ENCODE assay signal across 9 mouse cellular contexts in genomic region chr19:47822143-47822796, GRCm38 (mm10). TPM values are rescaled to one million over a fixed set of nuclear protein-coding genes. Genes with fewer than 3 reads are reported as not detected.
DNase-seq lines count a peak whose midpoint lies in the region; ATAC-seq and TF ChIP-seq lines count a peak whose summit lies in the region.
"Had no signal": no experiment of that assay in that cellular context is flagged by ENCODE, and none has a peak within 500 bp of the region (broad histone marks: within the 10 kb centered on the region; RNA-seq: fewer than 3 reads in every experiment).

No protein-coding gene starts in this region.

- TF ChIP-seq CTCF in lung, embryonic 14.5 days (IDR thresholded peaks at IDR 0.05; ENCODE audit: low read depth), result peak; percentile 7; the same call in 1 of the 2 replicates

- intact Hi-C loops in gastrocnemius, postnatal 14 days (cut with DNase I; ENCODE audit: low total_unique reads), result loop anchor here (5.0 kb wide), 1 partner anchor 315 kb away; no protein-coding TSS in a partner anchor

- no peaks in the 10 kb centered on the region for H3K4me1 ChIP-seq in embryonic facial prominence, embryonic 11.5 days (ENCODE audit: control insufficient read depth, insufficient read depth, low read length)
- H3K4me1 ChIP-seq in embryonic facial prominence, embryonic 10.5 days, result peaks cover 20% of the 10 kb centered on the region
- no peaks in the 10 kb centered on the region for H3K4me1 ChIP-seq in lung, embryonic 14.5 days (ENCODE audit: insufficient read depth)
- H3K4me1 ChIP-seq in intestine, embryonic 14.5 days (replicated peaks; ENCODE audit: control insufficient read depth, insufficient read depth, low read length), result no peaks in the 10 kb centered on the region

- peaks cover 2% of the 10 kb centered on the region; the same call in 1 of the 2 replicates for H3K27me3 ChIP-seq in embryonic facial prominence, embryonic 11.5 days (ENCODE audit: control insufficient read depth, insufficient read depth, low read length)
- H3K27me3 ChIP-seq in embryonic facial prominence, embryonic 10.5 days (replicated peaks; ENCODE audit: low read depth, poor library complexity, severe bottlenecking), result peaks cover 18% of the 10 kb centered on the region
- 0 out of 2 replicates have a peak, but pooled peaks cover 6% of the 10 kb centered on the region for H3K27me3 ChIP-seq in lung, embryonic 14.5 days (ENCODE audit: insufficient read depth, low read length)
- H3K27me3 ChIP-seq in intestine, embryonic 14.5 days (replicated peaks; ENCODE audit: control insufficient read depth, insufficient read depth, low read length), result no peaks in the 10 kb centered on the region

- no peak overlapping the region for H3K27ac ChIP-seq in embryonic facial prominence, embryonic 11.5 days (replicated peaks; ENCODE audit: low read depth, low read length)
- no peak overlapping the region for H3K27ac ChIP-seq in embryonic facial prominence, embryonic 10.5 days (replicated peaks)
- no peak overlapping the region for H3K27ac ChIP-seq in lung, embryonic 14.5 days (ENCODE audit: low read depth)
- no peak overlapping the region for H3K27ac ChIP-seq in intestine, embryonic 14.5 days (ENCODE audit: low read depth)

- peak; percentile 43 for DNase-seq in embryonic facial prominence, embryonic 11.5 days (ENCODE audit: low spot score)
- DNase-seq in embryonic facial prominence, embryonic 10.5 days (ENCODE audit: low spot score), result no peak
- DNase-seq in lung, embryonic 14.5 days, result peak; percentile 29
- DNase-seq in lung, postnatal 14 days, result no peak
- peak; percentile 51 for DNase-seq in intestine, embryonic 14.5 days (ENCODE audit: low spot score)
- DNase-seq in retina, postnatal 1 day, result peak; percentile 30
- DNase-seq in gastrocnemius, postnatal 14 days, result no peak
- DNase-seq in layer of hippocampus, adult 18-20 months (ENCODE audit: low spot score in 2 of 2), result no peak
- DNase-seq: right cerebral cortex, adult 18-20 months had no signal

- H3K4me3 ChIP-seq in embryonic facial prominence, embryonic 11.5 days (ENCODE audit: low read depth, low read length), result no peak overlapping the region
- H3K4me3 ChIP-seq in embryonic facial prominence, embryonic 10.5 days, result no peak overlapping the region
- H3K4me3 ChIP-seq in lung, embryonic 14.5 days (ENCODE audit: low read depth, low read length), result no peak overlapping the region
- no peak overlapping the region for H3K4me3 ChIP-seq in intestine, embryonic 14.5 days (ENCODE audit: low read depth, low read length)

- H3K9me3 ChIP-seq in embryonic facial prominence, embryonic 11.5 days (replicated peaks; ENCODE audit: control insufficient read depth, low read length), result no peaks in the 10 kb centered on the region
- no peaks in the 10 kb centered on the region for H3K9me3 ChIP-seq in embryonic facial prominence, embryonic 10.5 days
- no peaks in the 10 kb centered on the region for H3K9me3 ChIP-seq in lung, embryonic 14.5 days (ENCODE audit: low read depth, low read length)
- H3K9me3 ChIP-seq in intestine, embryonic 14.5 days (ENCODE audit: control insufficient read depth, low read length), result no peaks in the 10 kb centered on the region

- H3K36me3 ChIP-seq in embryonic facial prominence, embryonic 11.5 days (replicated peaks; ENCODE audit: control insufficient read depth, insufficient read depth, low read depth, low read length), result no peaks in the 10 kb centered on the region
- no peaks in the 10 kb centered on the region for H3K36me3 ChIP-seq in embryonic facial prominence, embryonic 10.5 days (replicated peaks)
- H3K36me3 ChIP-seq in lung, embryonic 14.5 days (ENCODE audit: insufficient read depth), result no peaks in the 10 kb centered on the region
- H3K36me3 ChIP-seq in intestine, embryonic 14.5 days (ENCODE audit: control insufficient read depth, insufficient read depth, low read length), result no peaks in the 10 kb centered on the region

- no peak for ATAC-seq in embryonic facial prominence, embryonic 11.5 days (replicated peaks; ENCODE audit: insufficient number of reproducible peaks, low FRiP score, low TSS enrichment, low read depth)
- ATAC-seq in lung, embryonic 14.5 days (ENCODE audit: insufficient read depth), result no peak
- 0 out of 2 replicates have a peak, but pooled peaks have one; percentile 32 for ATAC-seq in intestine, embryonic 14.5 days (replicated peaks; ENCODE audit: low FRiP score, low TSS enrichment, low read depth)

- 27% methylated on average over 8 of the region's 8 CpGs for WGBS in embryonic facial prominence, embryonic 11.5 days
- WGBS in embryonic facial prominence, embryonic 10.5 days, result 18% methylated on average over 8 of the region's 8 CpGs
- 7% methylated on average over 8 of the region's 8 CpGs for WGBS in lung, embryonic 14.5 days
- 13% methylated on average over 8 of the region's 8 CpGs for WGBS in intestine, embryonic 14.5 days

- H3K4me2 ChIP-seq in embryonic facial prominence, embryonic 11.5 days (ENCODE audit: low read depth, low read length), result no peak overlapping the region
- H3K4me2 ChIP-seq in lung, embryonic 14.5 days, result no peak overlapping the region
- H3K4me2 ChIP-seq in intestine, embryonic 14.5 days (ENCODE audit: low read length), result no peak overlapping the region

- H3K9ac ChIP-seq in embryonic facial prominence, embryonic 11.5 days (replicated peaks; ENCODE audit: low read length), result no peak overlapping the region
- H3K9ac ChIP-seq in lung, embryonic 14.5 days, result no peak overlapping the region
- H3K9ac ChIP-seq in intestine, embryonic 14.5 days (ENCODE audit: low read length), result no peak overlapping the region

RNA-seq across cellular contexts. Expression of gene Gsto1, which starts 32.5 kb away (rescaled TPM):
- 183 and 196 TPM in 2 replicates for polyA plus RNA-seq in embryonic facial prominence, embryonic 11.5 days (2014; fragmentation: Nextera tagmentation; extraction: Ambion mirVana)
- polyA plus RNA-seq in embryonic facial prominence, embryonic 10.5 days (2016; fragmentation: Nextera tagmentation; extraction: Ambion mirVana), result 189 and 190 TPM in 2 replicates
- 80.5 and 80.6 TPM in 2 replicates for polyA plus RNA-seq in lung, embryonic 14.5 days (2014; fragmentation: Nextera tagmentation; extraction: Ambion mirVana)
- polyA plus RNA-seq in intestine, embryonic 14.5 days (2014; fragmentation: Nextera tagmentation; extraction: Ambion mirVana), result 313 and 340 TPM in 2 replicates
- 10 to 100 TPM; 33.7 to 35.1 TPM for total RNA-seq in gastrocnemius, postnatal 14 days (2021)
- total RNA-seq in layer of hippocampus, adult 18-20 months (2021), result 10 to 100 TPM; 46.2 to 47.4 TPM

RNA-seq across cellular contexts. Expression of gene Gsto2, which starts 43.1 kb away (rescaled TPM):
- polyA plus RNA-seq in embryonic facial prominence, embryonic 11.5 days (2014; fragmentation: Nextera tagmentation; extraction: Ambion mirVana), result 0.77 and 1.3 TPM in 2 replicates
- 0.74 and 1.0 TPM in 2 replicates for polyA plus RNA-seq in embryonic facial prominence, embryonic 10.5 days (2016; fragmentation: Nextera tagmentation; extraction: Ambion mirVana)
- polyA plus RNA-seq in lung, embryonic 14.5 days (2014; fragmentation: Nextera tagmentation; extraction: Ambion mirVana), result 0.72 and 1.4 TPM in 2 replicates
- 1.0 and 1.1 TPM in 2 replicates for polyA plus RNA-seq in intestine, embryonic 14.5 days (2014; fragmentation: Nextera tagmentation; extraction: Ambion mirVana)
- under 1 TPM; 0.27 to 0.43 TPM for total RNA-seq in gastrocnemius, postnatal 14 days (2021)
- total RNA-seq in layer of hippocampus, adult 18-20 months (2021), result 1 to 10 TPM; 2.9 to 3.7 TPM

Comparison
In these comparisons a context has a peak if more than half of its experiments do, and no peak if none do; other contexts are left out.
1. DNase-seq: peak in embryonic facial prominence, embryonic 11.5 days (single experiment), lung, embryonic 14.5 days (single experiment), intestine, embryonic 14.5 days (single experiment) and retina, postnatal 1 day (single experiment); none in embryonic facial prominence, embryonic 10.5 days (single experiment), lung, postnatal 14 days (single experiment), gastrocnemius, postnatal 14 days (single experiment) and layer of hippocampus, adult 18-20 months (0 of 2).